ENCODE assay signal across 16 mouse cellular contexts in the genomic region with DNA sequence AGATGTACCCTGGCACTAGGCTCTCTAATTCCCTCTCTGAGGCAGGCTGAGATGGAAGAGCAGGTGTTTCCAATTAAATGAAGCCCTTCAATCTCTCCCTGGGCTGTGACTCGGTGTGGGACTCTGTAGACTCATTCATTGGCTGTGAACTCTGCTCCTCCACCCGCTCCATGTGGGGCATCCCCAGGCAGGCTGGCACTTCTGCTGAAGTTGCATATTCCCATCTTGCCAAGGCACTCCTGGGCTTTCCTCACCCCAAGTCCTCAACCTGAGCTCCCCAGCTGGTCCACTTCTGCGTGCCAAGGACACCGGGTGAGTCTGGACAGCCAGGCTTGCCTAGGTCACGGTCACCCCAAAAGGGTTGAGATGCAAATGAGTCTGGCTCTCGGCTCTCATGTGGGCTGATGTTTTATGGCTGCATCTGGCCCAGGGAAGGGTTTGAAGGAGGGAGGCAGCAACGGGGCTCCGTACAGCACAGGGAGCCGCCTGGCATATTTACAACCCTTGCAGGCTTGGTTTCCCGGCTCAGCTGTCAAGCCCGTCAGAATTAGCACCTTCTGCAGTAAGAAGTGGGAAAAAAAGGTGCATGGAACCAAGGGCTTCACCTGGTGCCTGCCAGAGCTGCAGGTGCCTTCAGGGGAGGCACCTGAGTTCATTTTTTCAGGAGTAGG.
DNase-seq lines count a peak whose midpoint lies in the region; ATAC-seq lines count a peak whose summit lies in the region.
"Had no signal": no experiment of that assay in that cellular context is flagged by ENCODE, and none has a peak within 500 bp of the region (broad histone marks: within the 10 kb centered on the region; RNA-seq: fewer than 3 reads in every experiment).

No protein-coding gene starts in this region.

- intact Hi-C loops in heart, postnatal 25 days (cut with DNase I): no loop called here

- ATAC-seq in forebrain, embryonic 16.5 days: peak; percentile 32; the same call in 1 of the 2 replicates
- ATAC-seq in forebrain, embryonic 11.5 days (replicated peaks; ENCODE audit: low FRiP score): no peak
- ATAC-seq in limb, embryonic 11.5 days (ENCODE audit: insufficient number of reproducible peaks, low FRiP score, low TSS enrichment, low read depth): no peak
- peak; percentile 45; the same call in 1 of the 2 replicates for ATAC-seq in neural tube, embryonic 15.5 days (ENCODE audit: low FRiP score)
- ATAC-seq: intestine, embryonic 16.5 days had no signal

- no peak overlapping the region for H3K27ac ChIP-seq in forebrain, embryonic 16.5 days (ENCODE audit: low read length)
- H3K27ac ChIP-seq in forebrain, embryonic 11.5 days (ENCODE audit: low read depth, low read length): no peak overlapping the region
- H3K27ac ChIP-seq in limb, embryonic 11.5 days (replicated peaks; ENCODE audit: low read depth, low read length): no peak overlapping the region
- no peak overlapping the region for H3K27ac ChIP-seq in limb, embryonic 10.5 days
- peak overlapping the region; percentile 61 for H3K27ac ChIP-seq in neural tube, embryonic 15.5 days (replicated peaks)
- H3K27ac ChIP-seq: hindbrain, embryonic 12.5 days had no signal

- H3K9me3 ChIP-seq in forebrain, embryonic 16.5 days (ENCODE audit: control insufficient read depth, low read length): no peaks in the 10 kb centered on the region
- H3K9me3 ChIP-seq in forebrain, embryonic 11.5 days (ENCODE audit: control insufficient read depth, low read length): no peaks in the 10 kb centered on the region
- H3K9me3 ChIP-seq in limb, embryonic 11.5 days (ENCODE audit: control insufficient read depth, low read length): no peaks in the 10 kb centered on the region
- H3K9me3 ChIP-seq in limb, embryonic 10.5 days (replicated peaks): no peaks in the 10 kb centered on the region
- no peaks in the 10 kb centered on the region for H3K9me3 ChIP-seq in neural tube, embryonic 15.5 days (replicated peaks)
- H3K9me3 ChIP-seq: hindbrain, embryonic 12.5 days; midbrain, embryonic 10.5 days had no signal

- H3K9ac ChIP-seq in forebrain, embryonic 16.5 days (replicated peaks; ENCODE audit: low read depth, low read length): no peak overlapping the region
- no peak overlapping the region for H3K9ac ChIP-seq in forebrain, embryonic 11.5 days (ENCODE audit: low read length)
- H3K9ac ChIP-seq in limb, embryonic 11.5 days (ENCODE audit: low read length): no peak overlapping the region
- no peak overlapping the region for H3K9ac ChIP-seq in neural tube, embryonic 15.5 days (replicated peaks)
- H3K9ac ChIP-seq: hindbrain, embryonic 12.5 days; lung, embryonic 14.5 days had no signal

- WGBS in forebrain, embryonic 16.5 days: 66% methylated on average over 11 of the region's 11 CpGs
- WGBS in forebrain, embryonic 11.5 days: 86% methylated on average over 11 of the region's 11 CpGs
- 43% methylated on average over 11 of the region's 11 CpGs for WGBS in limb, embryonic 11.5 days
- 60% methylated on average over 11 of the region's 11 CpGs for WGBS in limb, embryonic 10.5 days
- 34% methylated on average over 11 of the region's 11 CpGs for WGBS in neural tube, embryonic 15.5 days

- H3K4me3 ChIP-seq in forebrain, embryonic 16.5 days (replicated peaks; ENCODE audit: low read length): no peak overlapping the region
- H3K4me3 ChIP-seq in forebrain, embryonic 11.5 days (ENCODE audit: low read depth, low read length): no peak overlapping the region
- H3K4me3 ChIP-seq in limb, embryonic 11.5 days (ENCODE audit: low read depth, low read length): no peak overlapping the region
- H3K4me3 ChIP-seq in limb, embryonic 10.5 days: no peak overlapping the region
- H3K4me3 ChIP-seq in neural tube, embryonic 15.5 days (replicated peaks): no peak overlapping the region
- H3K4me3 ChIP-seq: hindbrain, embryonic 12.5 days; midbrain, embryonic 10.5 days had no signal

- peaks cover 25% of the 10 kb centered on the region for H3K4me1 ChIP-seq in forebrain, embryonic 16.5 days (replicated peaks; ENCODE audit: control insufficient read depth, insufficient read depth, low read length)
- 0 out of 2 replicates have a peak, but pooled peaks cover 2% of the 10 kb centered on the region for H3K4me1 ChIP-seq in forebrain, embryonic 11.5 days (replicated peaks; ENCODE audit: control insufficient read depth, insufficient read depth, low read length)
- H3K4me1 ChIP-seq in limb, embryonic 11.5 days (ENCODE audit: control insufficient read depth, insufficient read depth, low read length): no peaks in the 10 kb centered on the region
- H3K4me1 ChIP-seq in limb, embryonic 10.5 days: no peaks in the 10 kb centered on the region
- peaks cover 23% of the 10 kb centered on the region for H3K4me1 ChIP-seq in neural tube, embryonic 15.5 days

- H3K27me3 ChIP-seq in forebrain, embryonic 16.5 days (replicated peaks; ENCODE audit: control insufficient read depth, insufficient read depth, low read length): no peaks in the 10 kb centered on the region
- H3K27me3 ChIP-seq in forebrain, embryonic 11.5 days (ENCODE audit: control insufficient read depth, insufficient read depth, low read length): no peaks in the 10 kb centered on the region
- H3K27me3 ChIP-seq in limb, embryonic 11.5 days (ENCODE audit: control insufficient read depth, insufficient read depth, low read length): no peaks in the 10 kb centered on the region
- H3K27me3 ChIP-seq in limb, embryonic 10.5 days (ENCODE audit: low read depth, poor library complexity, severe bottlenecking): peaks cover 39% of the 10 kb centered on the region
- H3K27me3 ChIP-seq in neural tube, embryonic 15.5 days (replicated peaks): 0 out of 2 replicates have a peak, but pooled peaks cover 3% of the 10 kb centered on the region

- no peak overlapping the region for H3K4me2 ChIP-seq in forebrain, embryonic 16.5 days (ENCODE audit: low read length)
- no peak overlapping the region for H3K4me2 ChIP-seq in forebrain, embryonic 11.5 days (ENCODE audit: low read depth, low read length, severe bottlenecking)
- H3K4me2 ChIP-seq in limb, embryonic 11.5 days (ENCODE audit: low read depth, severe bottlenecking): no peak overlapping the region
- no peak overlapping the region for H3K4me2 ChIP-seq in neural tube, embryonic 15.5 days
- H3K4me2 ChIP-seq: hindbrain, embryonic 12.5 days; lung, embryonic 14.5 days had no signal

- H3K36me3 ChIP-seq in forebrain, embryonic 16.5 days (ENCODE audit: control insufficient read depth, insufficient read depth): no peaks in the 10 kb centered on the region
- no peaks in the 10 kb centered on the region for H3K36me3 ChIP-seq in forebrain, embryonic 11.5 days (ENCODE audit: control insufficient read depth, insufficient read depth, low read length)
- H3K36me3 ChIP-seq in limb, embryonic 11.5 days (ENCODE audit: control insufficient read depth, insufficient read depth, low read length): no peaks in the 10 kb centered on the region
- H3K36me3 ChIP-seq in limb, embryonic 10.5 days: no peaks in the 10 kb centered on the region
- no peaks in the 10 kb centered on the region for H3K36me3 ChIP-seq in neural tube, embryonic 15.5 days
- H3K36me3 ChIP-seq: hindbrain, embryonic 12.5 days; midbrain, embryonic 10.5 days had no signal

- no peak for DNase-seq in forebrain, embryonic 11.5 days (ENCODE audit: low spot score)
- peak; percentile 21 for DNase-seq in limb, embryonic 11.5 days (ENCODE audit: low spot score)
- no peak for DNase-seq in limb, embryonic 10.5 days (ENCODE audit: low spot score)
- DNase-seq in cerebellum, adult 8-10 months: peak; percentile 29
- no peak for DNase-seq in heart, postnatal 25 days (ENCODE audit: low spot score)
- DNase-seq: adrenal gland, postnatal 14 days; embryo, embryonic 11 days; gastrocnemius, postnatal 25 days; lung, embryonic 14.5 days; lung, postnatal 4 days; thymus, adult 18-20 months had no signal

Comparison
In these comparisons a context has a peak if more than half of its experiments do, and no peak if none do; other contexts are left out.
1. ATAC-seq: peak in forebrain, embryonic 16.5 days (single experiment) and neural tube, embryonic 15.5 days (single experiment); none in forebrain, embryonic 11.5 days (single experiment) and limb, embryonic 11.5 days (single experiment).
2. DNase-seq: peak in limb, embryonic 11.5 days (single experiment) and cerebellum, adult 8-10 months (single experiment); none in forebrain, embryonic 11.5 days (single experiment), limb, embryonic 10.5 days (single experiment) and heart, postnatal 25 days (single experiment).